Mouse (Mus musculus): ENCODE measurements around the gene Sv2b.

- TF ChIP-seq POLR2A (IDR thresholded peaks at IDR 0.05; ENCODE audit: borderline replicate concordance, extremely low read depth, insufficient read depth, insufficient read length, poor library complexity, severe bottlenecking) (no peak), CTCF (IDR thresholded peaks at IDR 0.05; ENCODE audit: borderline replicate concordance, extremely low read depth, insufficient read depth, insufficient read length) (no peak)
Observed at GRCm38 (mm10) chr7:75287237-75287636, 21.8 kb downstream of the Sv2b start.
